Mouse (Mus musculus) bone marrow macrophage, adult 2 months (primary cell): ENCODE data around the gene Iqsec1. TPM values are rescaled to one million over a fixed set of nuclear protein-coding genes. Genes with fewer than 3 reads are reported as not detected.

Experiments
- H3K27ac ChIP-seq: 2 replicates; pipeline ENCODE4 v1.5.1; 2012; ENCODE audit warnings: low read depth, low read length; ENCODE audit not compliant: insufficient read depth
- H3K4me1 ChIP-seq: 2 replicates; pipeline ENCODE4 v1.6.1; 2012; ENCODE audit warnings: low read length; ENCODE audit not compliant: control insufficient read depth, insufficient read depth
- H3K4me3 ChIP-seq: 2 replicates; pipeline ENCODE4 v1.5.1; 2012; ENCODE audit warnings: mild to moderate bottlenecking, low read length, moderate library complexity; ENCODE audit not compliant: insufficient read depth
- CTCF ChIP-seq: IDR thresholded peaks from 2 replicates; pipeline ENCODE4 v1.5.1; 2012; ENCODE audit warnings: low read depth, mild to moderate bottlenecking, low read length, moderate library complexity
- POLR2A ChIP-seq: IDR thresholded peaks from 2 replicates; pipeline ENCODE4 v1.6.1; 2012; ENCODE audit warnings: mild to moderate bottlenecking, low read depth, low read length, borderline replicate concordance
- polyA plus RNA-seq: library from polyadenylated mRNA; stranded (reverse); fragments of >200 nt; gene quantifications from 2 replicates; pipeline ENCODE4 v1.2.4, GENCODE M21; 2012; ENCODE audit not compliant: missing spikeins, insufficient read depth, insufficient read length

Iqsec1 gene
- polyA plus RNA-seq, 1 experiment, result 38.2 TPM

- Histone ChIP-seq H3K4me1 (peaks cover 14% of the 10 kb centered on the region), H3K27ac (no peak overlapping the region), H3K4me3 (no peak overlapping the region)
- TF ChIP-seq CTCF (peak; percentile 59), POLR2A (no peak)
Observed at GRCm38 (mm10) chr6:90728491-90728931, 260.0 kb downstream of the Iqsec1 start.

DNA sequence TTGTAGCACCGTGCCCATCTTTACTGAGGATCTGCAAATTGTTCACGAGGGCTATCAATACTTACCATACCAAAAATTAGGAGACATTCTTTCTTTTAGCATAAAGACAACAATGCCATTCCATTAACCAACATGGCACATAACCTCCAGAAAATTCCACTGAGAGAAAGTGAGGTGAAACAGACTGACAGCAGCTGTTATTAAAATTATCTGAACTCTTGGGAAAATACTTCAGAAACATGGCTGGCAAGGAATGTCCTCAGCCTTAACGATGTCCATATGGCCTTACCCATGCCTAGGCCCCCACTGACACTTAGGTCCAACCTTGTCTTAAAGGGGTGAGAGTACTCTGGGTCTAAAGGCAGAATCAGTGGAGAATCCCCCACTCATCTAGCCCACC is 260.7 kb downstream of the Iqsec1 start:
- Histone ChIP-seq H3K4me3 (no peak overlapping the region), H3K4me1 (peaks cover 14% of the 10 kb centered on the region), H3K27ac (no peak overlapping the region)
- TF ChIP-seq CTCF (no peak), POLR2A (no peak)

DNA sequence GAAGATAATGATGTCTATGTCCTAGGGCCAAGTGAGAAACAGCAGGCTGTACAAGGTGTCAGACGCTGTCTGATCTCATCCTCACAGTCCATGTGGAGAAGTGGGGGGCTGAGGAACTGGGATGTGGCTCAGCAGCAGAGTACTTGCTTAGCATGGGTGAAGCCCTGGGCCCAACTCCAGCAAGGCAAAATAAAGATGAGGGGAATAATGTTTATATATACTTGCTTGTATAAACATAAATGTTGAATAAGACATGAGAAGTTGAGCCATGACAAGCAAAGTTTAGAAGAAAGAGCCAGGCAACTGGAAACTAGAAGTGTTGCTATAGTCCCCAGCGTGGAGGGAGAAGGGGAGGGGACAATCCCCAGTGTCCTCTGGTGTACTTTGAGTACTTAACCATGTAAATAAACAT is 261.8 kb downstream of the Iqsec1 start:
- Histone ChIP-seq H3K4me3 (no peak overlapping the region), H3K4me1 (peaks cover 8% of the 10 kb centered on the region), H3K27ac (no peak overlapping the region)
- TF ChIP-seq POLR2A (no peak), CTCF (no peak)

DNA sequence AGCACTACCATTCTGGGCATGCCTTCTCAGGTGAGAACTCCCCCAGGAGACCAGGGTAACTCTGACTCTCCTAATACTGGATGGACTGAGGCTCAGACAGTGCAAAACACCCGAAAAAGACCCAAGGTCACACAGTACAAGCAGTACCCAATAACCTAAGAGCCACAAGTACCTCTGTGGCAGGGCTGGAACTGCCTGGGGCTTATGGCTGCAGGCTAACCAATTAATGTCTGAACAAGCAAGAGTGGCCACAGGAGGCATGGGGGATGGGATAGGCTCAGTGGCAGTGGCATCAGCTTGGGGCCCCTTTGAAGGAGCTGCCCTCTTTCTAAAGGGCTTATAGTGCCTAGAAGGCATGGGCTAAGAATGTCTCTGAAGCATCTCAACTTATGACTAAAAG is 263.0 kb downstream of the Iqsec1 start:
- Histone ChIP-seq H3K4me1 (peaks cover 8% of the 10 kb centered on the region), H3K4me3 (no peak overlapping the region), H3K27ac (no peak overlapping the region)
- no peak for TF ChIP-seq POLR2A
- no peak for TF ChIP-seq CTCF

DNA sequence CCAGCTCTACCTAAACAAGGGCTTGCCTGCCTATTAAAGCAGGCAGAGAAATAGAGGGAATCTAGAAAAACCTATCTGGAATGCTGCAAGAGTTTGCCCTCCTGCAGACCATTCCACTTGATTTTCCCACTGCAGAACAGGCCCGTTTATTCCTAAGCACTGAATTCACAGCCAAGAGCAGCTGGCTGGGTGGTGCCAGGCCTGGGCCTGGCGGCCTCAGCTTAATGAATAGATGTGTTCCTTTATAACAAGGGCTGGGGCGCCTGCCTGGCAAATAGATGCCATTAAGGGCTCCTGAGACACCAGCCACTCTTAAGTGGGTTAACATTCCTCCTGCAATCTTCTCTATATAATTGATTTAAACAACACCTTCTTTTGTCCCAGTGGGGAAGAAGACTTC is 265.5 kb downstream of the Iqsec1 start:
- no peak for TF ChIP-seq CTCF
- no peak for TF ChIP-seq POLR2A
- Histone ChIP-seq H3K4me3 (no peak overlapping the region), H3K4me1 (peaks cover 15% of the 10 kb centered on the region), H3K27ac (no peak overlapping the region)

DNA sequence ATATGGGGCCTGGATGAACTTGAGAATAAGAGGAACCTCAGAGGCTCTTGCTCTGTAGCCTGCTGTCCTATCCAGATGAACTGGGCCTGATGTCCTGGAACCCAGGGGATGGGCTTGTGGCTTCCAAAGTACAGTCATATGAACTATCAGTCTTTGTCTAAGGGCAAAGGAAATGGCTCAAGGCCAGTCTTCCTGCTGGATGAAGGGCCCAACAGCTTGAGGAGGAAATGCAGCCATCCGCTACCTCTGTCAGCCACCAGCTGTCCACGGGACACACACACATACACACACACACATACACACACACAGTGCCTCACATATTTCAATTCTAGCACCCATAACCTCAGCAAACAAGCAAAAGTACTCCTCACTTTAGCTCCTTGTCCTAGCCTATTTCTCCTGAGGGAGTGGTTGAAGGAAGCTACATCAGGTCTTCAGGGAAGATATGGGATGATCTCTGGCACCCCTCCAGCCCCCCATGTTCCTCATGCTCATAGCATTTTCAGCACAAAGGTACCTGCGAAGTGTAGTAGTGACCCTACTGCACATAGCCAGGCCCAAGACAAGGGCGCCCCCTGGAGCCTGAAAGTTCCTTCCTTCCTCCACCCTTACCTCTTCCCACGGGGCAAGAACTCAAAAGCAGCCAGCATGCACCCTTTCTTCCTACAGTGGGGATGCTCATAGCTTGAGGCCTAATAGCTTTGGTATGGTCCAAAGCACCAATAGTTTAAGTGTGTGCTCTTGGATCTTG is 267.3 kb downstream of the Iqsec1 start:
- TF ChIP-seq CTCF (peak; percentile 70), POLR2A (no peak)
- Histone ChIP-seq H3K4me3 (no peak overlapping the region), H3K27ac (no peak overlapping the region), H3K4me1 (peaks cover 20% of the 10 kb centered on the region)

- no peak overlapping the region for H3K4me3 ChIP-seq
- H3K27ac ChIP-seq, result no peak overlapping the region
- TF ChIP-seq POLR2A (no peak), CTCF (no peak)
- peaks cover 20% of the 10 kb centered on the region for H3K4me1 ChIP-seq
Observed at GRCm38 (mm10) chr6:90720201-90720600, 268.3 kb downstream of the Iqsec1 start.

DNA sequence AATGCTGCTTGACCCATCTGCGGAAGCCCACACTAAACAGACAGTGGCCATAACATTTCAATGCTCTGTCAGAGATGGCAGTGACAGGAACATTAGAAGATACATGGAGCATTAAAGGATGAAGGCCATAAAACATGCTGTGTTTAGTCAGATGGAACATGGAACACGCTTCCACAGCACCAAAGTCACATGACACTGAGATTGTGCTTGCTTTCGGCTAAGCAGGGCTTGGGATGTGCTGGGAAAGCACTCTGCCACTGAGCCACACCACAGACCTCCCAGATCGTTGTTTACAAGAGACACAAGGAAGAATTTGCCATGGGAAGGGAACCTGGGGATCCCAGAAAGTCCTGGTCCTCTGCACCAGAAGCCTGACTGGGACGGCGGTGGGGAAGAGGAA is 269.1 kb downstream of the Iqsec1 start:
- Histone ChIP-seq H3K27ac (no peak overlapping the region), H3K4me3 (no peak overlapping the region), H3K4me1 (peaks cover 28% of the 10 kb centered on the region)
- TF ChIP-seq CTCF (no peak), POLR2A (no peak)

GRCm38 (mm10) chr6:90718477-90718876 is 270.0 kb downstream of the Iqsec1 start:
- no peak for TF ChIP-seq CTCF
- TF ChIP-seq POLR2A, result no peak
- Histone ChIP-seq H3K27ac (no peak overlapping the region), H3K4me1 (peaks cover 36% of the 10 kb centered on the region), H3K4me3 (no peak overlapping the region)

DNA sequence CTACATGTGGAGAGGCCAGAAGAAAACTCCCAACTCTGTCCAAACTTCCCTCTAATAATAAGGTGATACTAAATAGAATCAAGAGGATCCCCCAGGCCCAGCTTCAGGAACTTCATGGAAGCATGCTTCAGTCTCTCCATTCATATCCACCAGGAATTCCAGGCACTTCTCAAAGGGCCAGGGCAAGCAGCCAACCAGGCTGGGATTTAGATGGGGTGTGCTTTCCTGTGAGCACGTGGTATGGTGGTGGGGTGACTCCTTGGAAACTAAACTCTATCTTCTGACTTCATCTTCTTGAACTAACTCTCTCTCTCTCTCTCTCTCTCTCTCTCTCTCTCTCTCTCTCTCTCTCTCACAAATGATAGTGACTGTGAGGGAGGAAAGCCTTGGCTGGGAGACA is 270.8 kb downstream of the Iqsec1 start:
- no peak for TF ChIP-seq POLR2A
- no peak for TF ChIP-seq CTCF
- peaks cover 41% of the 10 kb centered on the region for H3K4me1 ChIP-seq
- H3K4me3 ChIP-seq, result no peak overlapping the region
- H3K27ac ChIP-seq, result no peak overlapping the region

DNA sequence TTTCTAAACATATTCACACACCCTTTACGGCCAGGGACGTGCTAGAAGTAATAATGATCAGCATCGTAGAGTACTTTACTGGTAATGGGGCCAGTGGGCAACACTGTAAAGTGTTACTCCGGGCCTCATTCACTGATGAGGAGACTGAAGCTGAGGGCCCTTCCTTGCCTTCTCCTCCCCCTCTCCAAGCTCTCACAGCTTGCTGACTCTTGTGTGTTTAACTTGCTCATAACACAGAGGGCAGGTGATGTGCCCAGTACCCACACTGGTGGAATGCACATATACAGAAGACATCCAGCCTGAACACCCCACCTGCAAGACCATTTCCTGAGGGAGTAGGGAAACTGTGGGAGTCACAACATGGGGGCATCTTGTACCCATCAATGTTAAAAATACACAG is 271.6 kb downstream of the Iqsec1 start:
- peaks cover 50% of the 10 kb centered on the region for H3K4me1 ChIP-seq

More for the DNA sequence above, 271.6 kb downstream of the Iqsec1 start:
- Histone ChIP-seq H3K4me3 (no peak overlapping the region), H3K27ac (no peak overlapping the region)
- TF ChIP-seq CTCF, result no peak
- no peak for TF ChIP-seq POLR2A
